24 mouse cellular contexts compared by ENCODE assay signal in the genomic region with DNA sequence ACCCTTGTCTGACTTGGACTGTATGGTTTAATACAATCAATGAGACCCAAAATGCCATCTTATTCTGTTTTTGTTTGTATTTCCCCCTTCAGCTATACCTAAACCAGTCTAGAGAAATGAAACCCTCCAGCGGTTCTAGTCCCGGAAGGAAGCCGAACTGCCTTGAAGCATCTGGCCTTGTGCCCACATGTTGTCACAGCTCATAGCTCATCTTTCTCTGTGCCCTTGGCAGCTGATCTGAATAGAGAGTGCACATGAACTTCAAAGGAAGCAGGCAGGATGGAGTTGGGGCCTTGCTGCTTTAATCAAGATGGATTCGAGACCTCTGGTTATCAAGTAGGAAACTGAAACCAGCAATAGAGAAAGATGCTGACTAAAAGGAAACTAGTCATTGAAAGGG.
DNase-seq lines count a peak whose midpoint lies in the region; ATAC-seq and TF ChIP-seq lines count a peak whose summit lies in the region.
"Had no signal": no experiment of that assay in that cellular context is flagged by ENCODE, and none has a peak within 500 bp of the region (broad histone marks: within the 10 kb centered on the region; RNA-seq: fewer than 3 reads in every experiment).

No protein-coding gene starts in this region.

- no peak for ATAC-seq in limb, embryonic 14.5 days (ENCODE audit: low FRiP score, low read depth)
- ATAC-seq: forebrain, embryonic 13.5 days; intestine, postnatal 0 days; midbrain, embryonic 13.5 days; Patski had no signal

- TF ChIP-seq CTCF in brain, embryonic 14.5 days (IDR thresholded peaks at IDR 0.05; ENCODE audit: borderline replicate concordance, extremely low read depth, insufficient read depth, insufficient read length): no peak

- WGBS in limb, embryonic 14.5 days: 72% methylated on average over 4 of the region's 4 CpGs
- WGBS in limb, embryonic 10.5 days: 77% methylated on average over 4 of the region's 4 CpGs

- H3K4me3 ChIP-seq in limb, embryonic 14.5 days (replicated peaks; ENCODE audit: low read length): no peak overlapping the region
- no peak overlapping the region for H3K4me3 ChIP-seq in limb, embryonic 10.5 days
- H3K4me3 ChIP-seq: erythroblast, embryonic 14.5 days; forebrain, embryonic 13.5 days; heart, embryonic 10.5 days; hindbrain, embryonic 15.5 days; kidney, embryonic 15.5 days; left cerebral cortex, adult 2 months; midbrain, embryonic 13.5 days had no signal

- H3K36me3 ChIP-seq in limb, embryonic 14.5 days (ENCODE audit: control insufficient read depth, insufficient read depth, low read length): no peaks in the 10 kb centered on the region
- no peaks in the 10 kb centered on the region for H3K36me3 ChIP-seq in limb, embryonic 10.5 days
- H3K36me3 ChIP-seq: G1E; heart, embryonic 10.5 days; hindbrain, embryonic 15.5 days; kidney, embryonic 15.5 days; midbrain, embryonic 13.5 days had no signal

- H3K9me3 ChIP-seq in limb, embryonic 14.5 days (ENCODE audit: control insufficient read depth, low read length): no peaks in the 10 kb centered on the region
- no peaks in the 10 kb centered on the region for H3K9me3 ChIP-seq in limb, embryonic 10.5 days (replicated peaks)
- H3K9me3 ChIP-seq: forebrain, embryonic 13.5 days; heart, embryonic 10.5 days; hindbrain, embryonic 15.5 days; kidney, embryonic 15.5 days; midbrain, embryonic 13.5 days had no signal

- no peak overlapping the region for H3K27ac ChIP-seq in limb, embryonic 14.5 days (replicated peaks; ENCODE audit: low read depth, low read length)
- H3K27ac ChIP-seq in limb, embryonic 10.5 days: no peak overlapping the region
- H3K27ac ChIP-seq: forebrain, embryonic 13.5 days; heart, embryonic 10.5 days; hindbrain, embryonic 15.5 days; kidney, embryonic 15.5 days; left cerebral cortex, adult 2 months; midbrain, embryonic 13.5 days had no signal

- no peak overlapping the region for H3K4me2 ChIP-seq in limb, embryonic 14.5 days (replicated peaks; ENCODE audit: low read depth, low read length, severe bottlenecking)
- H3K4me2 ChIP-seq: forebrain, embryonic 13.5 days; hindbrain, embryonic 15.5 days; kidney, embryonic 15.5 days; midbrain, embryonic 13.5 days had no signal

- no peaks in the 10 kb centered on the region for H3K27me3 ChIP-seq in limb, embryonic 14.5 days (ENCODE audit: control insufficient read depth, insufficient read depth, low read length)
- H3K27me3 ChIP-seq in limb, embryonic 10.5 days (ENCODE audit: low read depth, poor library complexity, severe bottlenecking): no peaks in the 10 kb centered on the region
- H3K27me3 ChIP-seq: forebrain, embryonic 13.5 days; hindbrain, embryonic 15.5 days; kidney, embryonic 15.5 days; midbrain, embryonic 13.5 days; Patski had no signal

- H3K9ac ChIP-seq in limb, embryonic 14.5 days (ENCODE audit: low read depth, low read length, severe bottlenecking): no peak overlapping the region
- H3K9ac ChIP-seq: forebrain, embryonic 13.5 days; hindbrain, embryonic 15.5 days; kidney, embryonic 15.5 days; midbrain, embryonic 13.5 days had no signal

- TF ChIP-seq POLR2A in limb, embryonic 14.5 days (IDR thresholded peaks at IDR 0.05; ENCODE audit: borderline replicate concordance, extremely low read depth, insufficient read depth, insufficient read length): no peak
- TF ChIP-seq POLR2A in brain, embryonic 14.5 days (IDR thresholded peaks at IDR 0.05; ENCODE audit: borderline replicate concordance, extremely low read depth, insufficient read depth, insufficient read length, poor library complexity, severe bottlenecking): no peak

- H3K4me1 ChIP-seq in limb, embryonic 14.5 days (ENCODE audit: control insufficient read depth, insufficient read depth, low read length): 0 out of 2 replicates have a peak, but pooled peaks cover 5% of the 10 kb centered on the region
- H3K4me1 ChIP-seq in limb, embryonic 10.5 days: peaks cover 3% of the 10 kb centered on the region; the same call in 1 of the 2 replicates
- H3K4me1 ChIP-seq: forebrain, embryonic 13.5 days; heart, embryonic 10.5 days; hindbrain, embryonic 15.5 days; kidney, embryonic 15.5 days had no signal

- DNase-seq in cerebellum, postnatal 14 days: peak; percentile 4 to 7
- no peak for DNase-seq in cerebellum, adult 9-11 months
- peak; percentile 37 for DNase-seq in limb, embryonic 14.5 days (ENCODE audit: low spot score)
- DNase-seq in limb, embryonic 10.5 days (ENCODE audit: low spot score): no peak
- peak; percentile 63 for DNase-seq in adrenal gland, adult 2 months
- peak; percentile 5 for DNase-seq in brain, embryonic 14.5 days (ENCODE audit: low read depth)
- DNase-seq in embryo, embryonic 9.5 days (ENCODE audit: extremely low spot score): no peak
- no peak for DNase-seq in thymus, postnatal 14 days
- DNase-seq: cerebellum, adult 18-20 months; gastrocnemius, postnatal 10 days; heart, postnatal 4 days; layer of hippocampus, adult 9-11 months; lung, postnatal 14 days; right cerebral cortex, postnatal 14 days had no signal

Comparison
In these comparisons a context has a peak if more than half of its experiments do, and no peak if none do; other contexts are left out.
1. DNase-seq: peak in cerebellum, postnatal 14 days (2 of 2), limb, embryonic 14.5 days (single experiment), adrenal gland, adult 2 months (single experiment) and brain, embryonic 14.5 days (single experiment); none in cerebellum, adult 9-11 months (single experiment), limb, embryonic 10.5 days (single experiment), embryo, embryonic 9.5 days (single experiment) and thymus, postnatal 14 days (single experiment).